ENCODE assay signal across 12 mouse cellular contexts in genomic region chr5:72443946-72444345, GRCm38 (mm10).
DNase-seq lines count a peak whose midpoint lies in the region; ATAC-seq and TF ChIP-seq lines count a peak whose summit lies in the region.
"Had no signal": no experiment of that assay in that cellular context is flagged by ENCODE, and none has a peak within 500 bp of the region (broad histone marks: within the 10 kb centered on the region; RNA-seq: fewer than 3 reads in every experiment).

No protein-coding gene starts in this region.

- H3K4me2 ChIP-seq in hindbrain, postnatal 0 days (ENCODE audit: low read depth, low read length) = no peak overlapping the region
- no peak overlapping the region for H3K4me2 ChIP-seq in hindbrain, embryonic 16.5 days (ENCODE audit: low read length)
- no peak overlapping the region for H3K4me2 ChIP-seq in midbrain, embryonic 14.5 days (ENCODE audit: low read length)
- H3K4me2 ChIP-seq in stomach, postnatal 0 days (replicated peaks; ENCODE audit: low read depth) = no peak overlapping the region
- H3K4me2 ChIP-seq: forebrain, embryonic 12.5 days had no signal

- no peak overlapping the region for H3K4me3 ChIP-seq in hindbrain, postnatal 0 days (ENCODE audit: low read length)
- H3K4me3 ChIP-seq in hindbrain, embryonic 16.5 days (ENCODE audit: low read length) = no peak overlapping the region
- H3K4me3 ChIP-seq in midbrain, embryonic 14.5 days (replicated peaks; ENCODE audit: low read depth, low read length) = no peak overlapping the region
- no peak overlapping the region for H3K4me3 ChIP-seq in midbrain, embryonic 10.5 days
- H3K4me3 ChIP-seq in stomach, postnatal 0 days (ENCODE audit: low read depth, low read length) = no peak overlapping the region
- H3K4me3 ChIP-seq: forebrain, embryonic 12.5 days; myocyte had no signal

- H3K9me3 ChIP-seq in hindbrain, postnatal 0 days (ENCODE audit: low read length) = no peaks in the 10 kb centered on the region
- H3K9me3 ChIP-seq in hindbrain, embryonic 16.5 days (ENCODE audit: control insufficient read depth, low read length) = no peaks in the 10 kb centered on the region
- H3K9me3 ChIP-seq in midbrain, embryonic 14.5 days (ENCODE audit: control insufficient read depth, low read length) = no peaks in the 10 kb centered on the region
- no peaks in the 10 kb centered on the region for H3K9me3 ChIP-seq in midbrain, embryonic 10.5 days (replicated peaks)
- H3K9me3 ChIP-seq in stomach, postnatal 0 days (ENCODE audit: control insufficient read depth, low read length) = no peaks in the 10 kb centered on the region
- H3K9me3 ChIP-seq: forebrain, embryonic 12.5 days had no signal

- no peak overlapping the region for H3K9ac ChIP-seq in hindbrain, postnatal 0 days (replicated peaks; ENCODE audit: low read length)
- H3K9ac ChIP-seq in hindbrain, embryonic 16.5 days (ENCODE audit: low read depth, low read length) = no peak overlapping the region
- no peak overlapping the region for H3K9ac ChIP-seq in midbrain, embryonic 14.5 days (replicated peaks; ENCODE audit: low read length)
- H3K9ac ChIP-seq in stomach, postnatal 0 days (ENCODE audit: low read length) = no peak overlapping the region
- H3K9ac ChIP-seq: forebrain, embryonic 12.5 days had no signal

- no peaks in the 10 kb centered on the region for H3K4me1 ChIP-seq in hindbrain, postnatal 0 days (ENCODE audit: insufficient read depth, low read length)
- no peaks in the 10 kb centered on the region for H3K4me1 ChIP-seq in hindbrain, embryonic 16.5 days (ENCODE audit: control insufficient read depth, insufficient read depth, low read depth, low read length)
- no peaks in the 10 kb centered on the region for H3K4me1 ChIP-seq in midbrain, embryonic 14.5 days (ENCODE audit: control insufficient read depth, insufficient read depth, low read length)
- H3K4me1 ChIP-seq in midbrain, embryonic 10.5 days = no peaks in the 10 kb centered on the region
- no peaks in the 10 kb centered on the region for H3K4me1 ChIP-seq in stomach, postnatal 0 days (replicated peaks; ENCODE audit: control insufficient read depth, insufficient read depth)
- H3K4me1 ChIP-seq: forebrain, embryonic 12.5 days had no signal

- 0 out of 2 replicates have a peak, but pooled peaks have one; percentile 7 for TF ChIP-seq CTCF in hindbrain, postnatal 0 days (IDR thresholded peaks at IDR 0.05; ENCODE audit: low read depth)
- TF ChIP-seq CTCF in stomach, postnatal 0 days (IDR thresholded peaks at IDR 0.05; ENCODE audit: low read depth) = peak; percentile 36

- TF ChIP-seq EP300 in stomach, postnatal 0 days (optimal IDR thresholded peaks at IDR 0.05) = no peak

- no peak for DNase-seq in hindbrain, postnatal 0 days (ENCODE audit: low spot score)
- peak; percentile 5 for DNase-seq in midbrain, embryonic 14.5 days
- DNase-seq in midbrain, embryonic 10.5 days (ENCODE audit: low spot score) = no peak
- peak; percentile 24 for DNase-seq in WW6 (ENCODE audit: low read depth, low spot score)
- DNase-seq in stomach, postnatal 0 days (ENCODE audit: low spot score) = peak; percentile 17
- DNase-seq: adrenal gland, adult 2 months; kidney, adult 11 months had no signal

- 74% methylated on average over 11 of the region's 11 CpGs for WGBS in hindbrain, postnatal 0 days
- WGBS in hindbrain, embryonic 16.5 days = 74% methylated on average over 11 of the region's 11 CpGs
- 75% methylated on average over 11 of the region's 11 CpGs for WGBS in midbrain, embryonic 14.5 days
- 72% methylated on average over 11 of the region's 11 CpGs for WGBS in midbrain, embryonic 10.5 days
- WGBS in stomach, postnatal 0 days = 77% methylated on average over 11 of the region's 11 CpGs

- no peak overlapping the region for H3K27ac ChIP-seq in hindbrain, postnatal 0 days
- no peak overlapping the region for H3K27ac ChIP-seq in hindbrain, embryonic 16.5 days (ENCODE audit: low read depth, low read length)
- H3K27ac ChIP-seq in midbrain, embryonic 14.5 days (replicated peaks; ENCODE audit: low read depth, low read length) = no peak overlapping the region
- no peak overlapping the region for H3K27ac ChIP-seq in midbrain, embryonic 10.5 days (replicated peaks)
- H3K27ac ChIP-seq in stomach, postnatal 0 days (replicated peaks) = no peak overlapping the region
- H3K27ac ChIP-seq: forebrain, embryonic 12.5 days; macrophage had no signal

- H3K36me3 ChIP-seq in hindbrain, postnatal 0 days (ENCODE audit: insufficient read depth, low read length) = no peaks in the 10 kb centered on the region
- H3K36me3 ChIP-seq in hindbrain, embryonic 16.5 days (ENCODE audit: control insufficient read depth, insufficient read depth, low read length) = no peaks in the 10 kb centered on the region
- no peaks in the 10 kb centered on the region for H3K36me3 ChIP-seq in midbrain, embryonic 14.5 days (ENCODE audit: control insufficient read depth, insufficient read depth, low read length)
- no peaks in the 10 kb centered on the region for H3K36me3 ChIP-seq in midbrain, embryonic 10.5 days
- no peaks in the 10 kb centered on the region for H3K36me3 ChIP-seq in stomach, postnatal 0 days (ENCODE audit: control insufficient read depth, insufficient read depth, low read length)
- H3K36me3 ChIP-seq: forebrain, embryonic 12.5 days had no signal

- ATAC-seq in hindbrain, postnatal 0 days = no peak
- no peak for ATAC-seq in hindbrain, embryonic 16.5 days
- no peak for ATAC-seq in midbrain, embryonic 14.5 days (ENCODE audit: low FRiP score, low TSS enrichment)
- ATAC-seq in stomach, postnatal 0 days (ENCODE audit: low FRiP score, low TSS enrichment) = no peak
- ATAC-seq in erythroblast, adult 5-6 weeks (replicated peaks; ENCODE audit: low FRiP score, poor library complexity, severe bottlenecking) = no peak

- H3K27me3 ChIP-seq in hindbrain, postnatal 0 days (ENCODE audit: insufficient read depth, low read length) = no peaks in the 10 kb centered on the region
- no peaks in the 10 kb centered on the region for H3K27me3 ChIP-seq in hindbrain, embryonic 16.5 days (replicated peaks; ENCODE audit: control insufficient read depth, insufficient read depth, low read length)
- H3K27me3 ChIP-seq in midbrain, embryonic 14.5 days (ENCODE audit: control insufficient read depth, insufficient read depth, low read length) = no peaks in the 10 kb centered on the region
- H3K27me3 ChIP-seq in midbrain, embryonic 10.5 days (ENCODE audit: low read depth, poor library complexity, severe bottlenecking) = no peaks in the 10 kb centered on the region
- H3K27me3 ChIP-seq in stomach, postnatal 0 days (ENCODE audit: control insufficient read depth, insufficient read depth, low read length) = no peaks in the 10 kb centered on the region
- H3K27me3 ChIP-seq: forebrain, embryonic 12.5 days had no signal

Comparison
In these comparisons a context has a peak if more than half of its experiments do, and no peak if none do; other contexts are left out.
1. DNase-seq: peak in midbrain, embryonic 14.5 days (single experiment), WW6 (single experiment) and stomach, postnatal 0 days (single experiment); none in hindbrain, postnatal 0 days (single experiment) and midbrain, embryonic 10.5 days (single experiment).